Mouse (Mus musculus): ENCODE data around the gene Slc7a11.
A peak's percentile ranks its signal among the peaks of the same experiment; 100 is the strongest.

Slc7a11 gene

DNA sequence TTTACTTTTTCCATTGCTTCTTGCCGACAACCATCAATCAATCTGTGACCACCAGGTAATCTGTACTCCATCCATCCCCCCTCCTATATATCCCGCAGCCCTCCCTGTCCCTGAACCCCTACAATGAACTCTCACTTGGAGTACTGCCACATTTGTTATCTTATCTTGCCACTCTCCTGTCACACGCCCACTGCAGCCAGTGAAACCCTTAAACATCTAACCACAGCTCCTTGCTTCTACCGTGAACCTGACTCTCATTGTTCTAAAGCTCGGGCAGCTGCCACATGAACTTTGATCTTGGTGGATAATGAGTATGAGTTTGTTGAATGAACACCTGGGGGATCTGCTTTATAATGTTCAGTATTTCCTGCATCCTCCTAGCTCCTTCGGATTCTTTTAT is 140.8 kb downstream of the Slc7a11 start:
- DNase-seq, result no peak

DNA sequence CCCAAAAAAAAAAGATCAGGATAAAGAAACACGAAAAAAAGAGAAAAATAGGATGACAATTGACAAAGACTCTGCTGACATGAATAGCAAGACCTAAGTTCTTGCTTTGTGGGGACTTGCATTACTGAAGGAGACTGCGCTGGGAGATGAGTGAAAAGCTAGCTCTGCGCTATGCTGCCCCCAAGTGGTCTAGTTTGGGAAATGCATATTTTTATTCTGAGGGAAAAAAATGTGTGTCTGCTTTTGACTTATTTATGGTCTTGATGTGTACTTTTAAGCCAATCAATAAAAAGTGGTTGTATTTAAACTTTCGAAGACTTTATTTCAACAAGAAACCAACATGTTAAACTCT is 142.5 kb downstream of the Slc7a11 start:
- peak; percentile 65 for DNase-seq

DNA sequence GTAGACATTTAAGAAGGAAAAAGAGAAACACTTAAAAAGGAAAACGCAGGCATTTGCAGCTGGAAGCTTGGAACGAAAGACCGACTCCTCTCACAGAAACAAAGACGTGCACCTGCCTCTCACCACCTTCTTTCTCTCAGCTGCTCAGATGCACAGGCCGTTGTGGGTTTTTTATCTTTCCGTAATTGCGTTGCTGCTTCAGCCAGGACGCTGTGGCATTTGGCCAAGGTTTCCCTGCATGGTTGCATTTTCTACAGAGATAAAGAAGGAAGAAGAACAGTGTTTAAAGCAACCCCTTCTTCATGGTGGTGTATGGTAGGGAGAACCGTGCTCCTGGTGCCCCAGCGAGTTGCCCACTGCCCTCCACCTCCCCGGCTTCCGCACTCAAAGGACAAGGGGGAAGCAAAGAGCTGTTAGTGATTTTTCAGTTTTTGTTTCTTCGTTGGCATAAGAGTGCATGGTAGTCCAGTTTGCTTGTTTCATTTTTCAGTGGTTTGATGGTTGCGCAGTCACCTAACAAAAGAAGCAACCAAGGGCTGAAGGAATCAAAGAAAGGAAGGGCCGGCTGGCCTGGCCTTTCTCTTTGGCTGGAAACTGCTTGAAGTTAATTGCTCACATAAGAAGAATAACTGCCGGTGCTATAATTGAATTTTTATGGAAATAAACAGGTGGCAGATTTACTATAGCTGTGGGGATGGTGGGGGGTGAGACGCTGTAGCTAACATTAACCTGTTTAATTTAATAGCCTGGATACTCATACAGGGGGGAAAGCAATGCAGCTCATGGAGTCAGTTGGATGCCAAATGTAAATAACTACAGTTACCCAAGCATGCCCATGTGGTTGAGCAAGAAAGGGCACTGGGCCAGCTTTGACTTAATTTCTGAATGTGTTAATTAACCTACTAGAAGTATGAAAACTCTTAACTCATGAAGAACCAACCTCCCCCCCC is 143.1 kb downstream of the Slc7a11 start:
- peak; percentile 20 for DNase-seq

DNA sequence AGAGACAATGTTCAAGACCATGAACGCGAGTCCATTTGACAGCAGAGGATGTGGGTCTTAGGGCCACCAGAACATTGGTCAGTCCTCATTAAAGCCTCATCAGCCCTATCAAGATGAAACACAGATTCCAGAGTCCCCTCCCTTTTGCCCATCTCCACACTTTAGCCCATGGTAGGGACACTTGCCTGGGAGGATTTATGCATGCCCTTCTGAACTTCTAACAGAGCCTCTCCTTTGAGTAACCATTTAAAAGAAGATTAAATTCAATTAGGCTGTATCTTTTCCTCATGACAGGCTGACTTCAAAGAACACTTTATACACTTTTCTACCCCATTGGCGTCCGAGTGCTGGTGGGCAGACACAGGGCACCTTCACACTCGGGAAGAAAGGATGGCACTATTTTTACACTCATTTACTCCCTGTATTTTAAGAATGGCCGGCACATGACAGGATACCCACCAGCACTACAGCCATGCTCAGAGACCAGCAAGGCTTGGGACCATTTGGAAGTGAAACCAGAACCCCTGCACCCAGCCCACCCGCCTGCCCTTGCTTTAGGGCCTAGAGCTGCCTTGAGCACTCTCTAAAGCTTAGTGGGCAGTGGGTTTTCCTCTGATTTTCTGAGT is 144.9 kb downstream of the Slc7a11 start:
- no peak for DNase-seq

GRCm38 (mm10) chr3:50296956-50297355 is 146.5 kb downstream of the Slc7a11 start:
- no peak for DNase-seq

- no peak for DNase-seq
Observed at GRCm38 (mm10) chr3:50275023-50275422, 168.4 kb downstream of the Slc7a11 start.

DNA sequence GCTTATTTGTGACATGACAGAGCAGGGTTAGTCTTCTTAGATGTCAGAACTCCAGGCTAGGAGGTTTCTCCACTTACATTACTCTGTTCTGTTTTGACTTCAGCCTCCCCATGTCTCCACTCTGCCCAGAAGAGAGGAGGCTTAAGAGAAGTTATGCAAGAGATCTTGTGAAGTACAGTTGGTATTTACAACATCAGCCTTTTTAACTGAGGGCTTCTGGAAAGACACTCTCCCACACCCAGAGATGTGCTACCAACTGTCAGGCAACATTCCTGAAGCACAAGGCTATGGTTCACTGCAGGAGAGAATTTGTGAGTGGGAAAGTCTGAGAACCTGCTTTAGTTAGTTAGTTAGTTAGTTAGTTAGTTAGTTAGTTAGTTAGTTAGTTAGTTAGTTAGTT is 171.2 kb downstream of the Slc7a11 start:
- DNase-seq, result no peak

- peak; percentile 76 for DNase-seq
Observed at GRCm38 (mm10) chr3:50269680-50270079, 173.7 kb downstream of the Slc7a11 start.

DNA sequence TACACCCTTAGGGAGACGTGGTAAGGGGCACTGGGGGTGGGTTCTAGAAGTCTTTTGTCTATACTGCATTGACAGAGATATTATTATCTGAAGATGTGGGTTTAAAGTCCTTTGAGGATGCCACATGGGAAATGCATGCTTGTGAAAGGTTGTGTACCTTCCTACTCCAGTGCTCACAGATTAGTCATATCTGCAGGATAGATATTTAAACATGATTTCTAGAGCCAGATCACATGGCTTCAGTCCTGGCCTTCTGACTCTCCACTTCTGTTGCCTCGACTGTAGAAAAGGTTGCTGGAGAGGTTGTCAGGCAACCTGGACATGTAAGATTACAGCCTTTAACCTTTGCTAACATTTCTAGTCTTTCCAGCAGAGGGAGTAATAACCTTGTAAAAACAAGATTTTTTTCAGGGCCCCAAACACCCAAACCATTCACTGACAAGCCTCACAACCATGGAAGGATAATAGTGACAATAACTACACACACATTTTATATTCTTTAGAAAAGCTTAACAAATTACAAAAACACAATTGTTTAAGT is 180.8 kb downstream of the Slc7a11 start:
- DNase-seq, result no peak

DNA sequence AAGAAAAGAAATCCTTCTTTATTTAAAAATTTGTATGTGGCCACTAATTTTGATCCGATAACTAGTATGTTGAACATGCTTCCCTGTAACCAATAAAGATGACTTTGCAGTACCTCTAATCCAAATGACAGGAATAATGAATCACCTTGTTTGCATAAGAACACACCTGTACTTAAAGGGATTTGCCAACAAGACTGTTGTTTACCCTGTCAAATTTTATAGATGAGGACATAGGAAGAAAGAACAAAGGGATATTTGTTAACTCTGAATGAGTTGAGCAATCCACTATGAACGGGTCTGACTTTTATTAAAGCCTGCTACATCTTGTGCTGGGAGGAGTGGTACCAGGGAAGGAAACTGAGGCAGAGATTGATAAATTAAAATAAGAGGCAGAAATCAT is 181.3 kb downstream of the Slc7a11 start:
- no peak for DNase-seq

- DNase-seq, result no peak
Observed at GRCm38 (mm10) chr3:50260667-50261066, 182.7 kb downstream of the Slc7a11 start.

DNA sequence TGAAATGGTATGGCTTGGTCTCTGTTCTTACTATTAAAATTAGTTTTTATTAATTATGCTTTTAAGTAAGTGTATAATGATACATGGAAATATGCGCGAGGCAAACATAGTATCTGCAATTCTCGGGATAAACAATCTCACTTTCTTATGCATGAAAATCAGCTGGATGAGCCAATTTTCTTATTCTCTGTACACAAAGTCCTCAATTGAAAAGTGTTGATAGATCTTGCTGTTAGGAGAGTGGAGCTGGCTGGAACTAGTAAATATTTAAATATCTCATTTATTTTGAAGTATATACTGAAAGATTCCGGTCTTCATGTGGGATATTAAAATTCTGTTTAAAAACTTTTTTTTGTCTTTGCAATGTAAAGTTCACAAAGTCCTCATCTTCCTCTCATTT is 184.6 kb downstream of the Slc7a11 start:
- no peak for DNase-seq

DNA sequence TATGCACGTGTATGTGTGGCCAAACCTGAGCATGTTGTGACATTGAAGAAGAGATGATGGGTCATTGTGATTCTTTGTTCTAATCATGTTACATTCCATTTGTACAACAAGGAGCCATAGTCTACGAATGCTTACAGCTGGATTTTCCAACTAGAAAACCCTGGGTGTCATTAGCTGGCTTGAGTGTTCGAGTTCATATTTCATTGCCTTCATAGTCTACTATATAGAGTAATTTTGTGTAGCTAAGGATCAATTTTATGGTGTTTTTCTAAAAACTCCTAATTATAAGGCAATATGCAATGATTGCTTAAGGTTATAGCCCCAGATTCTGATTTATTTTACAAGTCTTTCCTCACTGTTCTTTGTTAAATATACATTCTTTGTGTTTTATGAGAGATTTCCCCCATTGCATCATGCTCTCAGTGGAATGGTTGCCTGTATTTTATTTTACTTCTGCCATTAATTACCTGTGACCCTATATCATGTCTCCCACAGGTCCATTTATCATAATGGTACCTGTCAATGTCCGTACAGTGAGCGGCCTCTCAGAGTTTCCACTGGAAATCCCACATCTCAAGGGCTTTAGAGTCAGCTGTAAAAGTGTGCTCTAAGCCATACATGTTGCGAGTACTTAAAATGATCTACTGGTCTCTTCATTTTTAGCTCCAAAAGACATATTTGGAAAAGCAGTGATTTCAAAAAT is 193.7 kb downstream of the Slc7a11 start:
- no peak for DNase-seq

DNA sequence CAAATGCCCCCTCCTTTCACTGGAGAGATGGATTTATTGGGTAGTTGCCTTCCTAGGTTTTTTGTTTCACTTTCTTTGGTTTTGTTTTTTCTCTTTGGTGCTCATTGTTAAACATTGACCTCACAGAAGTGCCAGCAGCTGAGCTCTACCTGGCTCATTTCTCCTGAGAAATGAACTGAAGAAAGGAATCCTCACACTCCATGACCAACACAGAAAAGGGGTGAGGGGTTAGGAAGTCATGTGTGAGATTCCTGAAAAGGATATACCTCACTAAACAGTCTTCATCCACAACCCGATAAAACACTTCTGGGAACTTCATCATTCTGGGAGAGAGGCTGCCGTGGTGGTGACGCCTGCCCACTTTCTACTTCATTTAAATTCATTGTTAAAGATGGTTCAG is 207.4 kb downstream of the Slc7a11 start:
- DNase-seq, result no peak

- DNase-seq, result no peak
Observed at GRCm38 (mm10) chr3:50233144-50233543, 210.3 kb downstream of the Slc7a11 start.

DNA sequence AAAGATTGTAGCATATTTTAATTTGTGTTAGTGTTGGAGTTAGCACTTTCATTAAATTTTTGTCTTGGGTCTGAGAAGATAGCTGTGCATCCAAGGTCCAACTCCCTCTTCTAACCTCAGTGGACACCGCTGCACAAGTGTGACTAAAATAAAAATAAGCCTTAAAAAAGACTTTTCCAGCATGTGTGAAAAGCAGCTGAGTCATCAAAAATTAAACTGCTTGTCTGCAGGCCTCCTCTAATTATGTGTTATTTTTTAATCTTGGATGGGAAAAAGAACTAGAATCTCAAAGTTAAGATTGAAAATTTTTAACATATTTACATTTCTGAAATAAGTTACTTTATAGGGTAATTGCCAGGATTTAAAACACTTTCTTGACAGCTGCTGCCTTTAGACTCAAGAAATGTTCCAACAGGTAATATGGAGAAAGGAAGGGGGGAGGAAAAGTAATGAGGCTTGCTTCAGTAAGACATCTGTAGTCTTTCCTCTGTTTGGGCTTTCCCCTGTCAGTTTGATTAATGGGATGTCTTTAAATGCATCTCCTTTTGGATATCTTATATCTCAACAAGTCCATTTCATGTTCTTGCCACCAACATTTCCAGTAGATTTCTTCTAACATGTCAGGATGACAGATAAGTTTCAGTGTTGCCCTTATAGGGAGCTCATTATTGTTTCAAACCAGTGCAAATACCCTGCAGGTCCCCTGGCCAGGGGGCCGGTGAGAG is 218.9 kb downstream of the Slc7a11 start:
- DNase-seq, result no peak

DNA sequence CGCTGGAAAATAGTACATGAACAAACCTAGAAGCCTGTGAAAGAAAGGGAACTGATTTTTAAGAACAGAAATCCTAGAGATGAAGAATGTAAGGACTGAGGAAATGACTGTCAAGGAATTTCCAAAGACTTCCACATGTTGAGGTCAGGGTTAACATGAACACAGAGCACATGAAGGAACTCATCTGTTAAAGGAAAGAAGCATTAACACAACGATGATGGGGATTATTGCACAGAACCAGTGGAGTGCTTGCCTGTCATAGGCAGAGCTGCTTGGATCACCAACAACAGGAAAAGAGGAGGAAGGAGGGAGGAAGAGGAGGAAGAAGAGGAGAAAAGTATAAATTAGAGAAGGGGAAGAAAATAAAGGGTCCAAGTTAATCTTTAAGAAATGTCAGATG is 223.0 kb downstream of the Slc7a11 start:
- DNase-seq, result no peak

- DNase-seq, result no peak
Observed at GRCm38 (mm10) chr3:50186369-50186768, 257.0 kb downstream of the Slc7a11 start.

- DNase-seq, result no peak
Observed at GRCm38 (mm10) chr3:50185879-50186278, 257.5 kb downstream of the Slc7a11 start.

GRCm38 (mm10) chr3:50160756-50161155 is 282.7 kb downstream of the Slc7a11 start:
- DNase-seq, result no peak

DNA sequence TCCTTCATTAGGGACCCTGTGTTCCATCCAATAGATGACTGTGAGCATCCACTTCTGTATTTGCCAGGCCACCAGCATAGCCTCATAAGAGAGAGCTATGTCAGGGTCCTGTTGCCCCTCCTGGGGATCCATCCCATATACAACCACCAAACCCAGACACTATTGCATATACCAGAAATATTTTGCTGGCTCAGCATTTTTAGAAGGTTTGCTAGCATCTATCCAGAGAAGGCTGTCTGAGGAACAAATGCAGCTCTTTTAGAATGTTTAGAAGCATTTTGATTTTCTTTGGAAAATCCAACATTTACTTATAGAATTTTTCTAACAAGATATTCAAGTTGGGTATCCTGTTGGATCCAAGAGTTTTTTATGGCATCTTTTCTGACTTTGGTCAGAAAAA is 299.3 kb downstream of the Slc7a11 start:
- DNase-seq, result no peak

- no peak for DNase-seq
Observed at GRCm38 (mm10) chr3:50138319-50138718, 305.1 kb downstream of the Slc7a11 start.

- DNase-seq, result no peak
Observed at GRCm38 (mm10) chr3:50132204-50132603, 311.2 kb downstream of the Slc7a11 start.

All from cerebellum, adult 9-10 months (tissue).